Mouse (Mus musculus): ENCODE measurements at regions not wholly inside any gene's neighbourhood (a gene's known extent, or its start where the extent isn't known, plus 50 kb on each side); places are given as distances from the start of the nearest gene placed in this dataset.

DNA sequence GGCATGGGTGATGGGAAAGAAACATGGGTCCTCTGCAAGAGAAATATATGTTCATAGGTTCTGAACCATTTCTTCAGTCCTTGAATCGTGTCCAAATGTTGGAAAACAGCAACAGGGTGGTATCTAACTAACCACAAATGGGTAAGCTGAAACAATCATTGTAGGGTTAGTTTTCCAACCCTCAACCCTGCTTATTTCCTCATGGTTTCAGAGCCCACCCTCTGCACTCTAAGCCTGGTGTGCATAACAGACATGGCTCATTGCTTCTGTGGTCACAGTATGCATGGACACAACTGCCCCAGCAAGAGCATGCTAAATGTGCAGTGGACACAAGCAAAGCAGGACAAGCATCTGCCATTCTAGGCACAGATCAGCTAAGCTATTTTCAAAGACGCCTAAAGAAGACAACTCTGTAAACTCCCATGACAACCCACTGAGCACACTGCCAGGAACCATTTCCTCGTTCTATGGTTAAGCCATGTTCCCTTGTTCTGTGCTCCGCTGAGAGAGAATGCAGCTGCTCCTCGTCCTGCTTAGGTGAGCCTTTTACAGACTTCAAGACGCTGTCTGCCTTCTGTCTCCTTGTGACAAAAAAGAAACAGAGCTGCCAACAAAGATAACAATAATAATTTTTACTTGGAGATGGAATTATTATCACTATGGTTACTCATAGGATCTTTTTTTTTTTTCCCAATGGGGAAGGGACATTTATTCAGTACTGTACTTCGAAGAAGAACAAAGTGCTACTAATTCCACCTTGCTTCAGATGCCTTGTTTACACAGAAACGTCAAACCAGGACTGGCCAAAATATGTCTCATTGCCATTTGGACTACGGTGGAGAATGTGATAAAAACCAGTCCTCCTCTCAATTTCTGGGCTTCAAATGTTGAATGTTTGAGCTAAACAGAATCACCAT lies 363.8 kb downstream of the Pbx1 start:
- Histone ChIP-seq H3K9me3 (ENCODE audit: low read length) (no peaks in the 10 kb centered on the region), H3K4me2 (ENCODE audit: low read depth, low read length) (no peak overlapping the region), H3K9ac (replicated peaks) (no peak overlapping the region), H3K4me1 (ENCODE audit: insufficient read depth) (no peaks in the 10 kb centered on the region), H3K27me3 (ENCODE audit: insufficient read depth, low read length) (no peaks in the 10 kb centered on the region), H3K36me3 (replicated peaks; ENCODE audit: insufficient read depth, low read length) (no peaks in the 10 kb centered on the region), H3K4me3 (ENCODE audit: low read depth, low read length) (no peak overlapping the region), H3K27ac (ENCODE audit: low read depth) (no peak overlapping the region)
- ATAC-seq, result no peak
- TF ChIP-seq CTCF (IDR thresholded peaks at IDR 0.05; ENCODE audit: low read depth) (no peak), EP300 (IDR thresholded peaks at IDR 0.05; ENCODE audit: low read depth) (no peak)
- 66% methylated on average over 9 of the region's 9 CpGs for WGBS (ENCODE audit: insufficient replicate concordance)
- DNase-seq, result no peak

DNA sequence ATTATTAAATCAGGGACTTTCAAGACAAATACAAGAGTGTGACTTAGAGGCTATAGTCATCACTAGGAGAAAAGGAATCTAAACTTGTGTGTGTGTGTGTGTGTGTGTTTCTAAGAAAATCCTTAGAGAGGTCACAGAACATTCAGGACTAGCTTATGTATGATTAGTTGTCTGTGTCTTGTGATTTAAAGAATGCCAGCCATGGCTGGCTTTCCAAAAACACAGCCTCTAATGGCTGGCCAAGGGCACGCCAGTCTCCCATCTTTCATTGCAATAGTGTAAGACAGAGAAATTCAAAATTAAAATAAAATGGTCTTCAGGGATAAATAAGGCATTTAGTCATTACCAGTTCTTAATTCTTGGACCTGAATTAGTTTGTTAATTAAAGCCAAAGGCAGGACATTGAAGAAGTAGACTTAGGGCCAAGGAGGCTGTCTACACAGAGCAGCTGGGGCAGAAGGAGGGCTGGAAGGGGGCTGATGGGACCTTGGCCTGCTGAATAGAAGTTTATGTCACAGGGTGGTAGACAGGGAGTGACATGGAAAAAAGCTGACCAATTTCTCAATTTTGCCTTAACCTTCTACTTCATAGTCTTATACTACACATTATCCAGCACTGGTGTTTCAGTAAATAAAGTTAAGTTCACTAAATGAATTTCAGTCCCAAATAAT lies 363.0 kb downstream of the Pbx1 start:
- DNase-seq, result no peak
- ATAC-seq, result no peak
- Histone ChIP-seq H3K27ac (ENCODE audit: low read depth) (no peak overlapping the region), H3K9ac (replicated peaks) (no peak overlapping the region), H3K36me3 (replicated peaks; ENCODE audit: insufficient read depth, low read length) (no peaks in the 10 kb centered on the region), H3K4me3 (ENCODE audit: low read depth, low read length) (no peak overlapping the region), H3K9me3 (ENCODE audit: low read length) (no peaks in the 10 kb centered on the region), H3K4me2 (ENCODE audit: low read depth, low read length) (no peak overlapping the region), H3K27me3 (ENCODE audit: insufficient read depth, low read length) (no peaks in the 10 kb centered on the region), H3K4me1 (ENCODE audit: insufficient read depth) (no peaks in the 10 kb centered on the region)
- TF ChIP-seq EP300 (IDR thresholded peaks at IDR 0.05; ENCODE audit: low read depth) (no peak), CTCF (IDR thresholded peaks at IDR 0.05; ENCODE audit: low read depth) (no peak)
- WGBS (ENCODE audit: insufficient replicate concordance), result 71% methylated on average over 1 of the region's 1 CpGs
